Mouse (Mus musculus): ENCODE results near the gene Kansl1l. TPM values are rescaled to one million over a fixed set of nuclear protein-coding genes. Genes with fewer than 3 reads are reported as not detected.

Gene Kansl1l
- total and polyA plus RNA-seq, 3 experiments: 1.8 to 1.9 TPM; not detected in 1

GRCm38 (mm10) chr1:66781027-66781426 is 36.3 kb downstream of the Kansl1l start:
- H3K79me2 ChIP-seq (ENCODE audit: control insufficient read depth, insufficient read depth, low read length, poor library complexity): no peaks in the 10 kb centered on the region
- no peak overlapping the region for H3K4me3 ChIP-seq (ENCODE audit: control insufficient read depth in 1 of 2, insufficient read depth in 1 of 2, low read depth in 2 of 2, low read length in 2 of 2)
- no peaks in the 10 kb centered on the region for H3K9me3 ChIP-seq (replicated peaks; ENCODE audit: insufficient read depth, low read length)
- no peaks in the 10 kb centered on the region for H3K27me3 ChIP-seq (ENCODE audit: control insufficient read depth in 1 of 2, insufficient read depth in 2 of 2, low read length in 2 of 2)
- 0 out of 4 replicates have a peak, but pooled peaks cover 0 to 3% of the 10 kb centered on the region in 2 experiments for H3K4me1 ChIP-seq (ENCODE audit: control insufficient read depth in 1 of 2, insufficient read depth in 2 of 2, low read length in 2 of 2)
- TF ChIP-seq POLR2AphosphoS2 (IDR thresholded peaks at IDR 0.05; ENCODE audit: low read length) (no peak), JUND (IDR thresholded peaks at IDR 0.05; ENCODE audit: low read depth, low read length) (no peak), MYB (IDR thresholded peaks at IDR 0.05; ENCODE audit: low read depth, low read length) (no peak), SMC3 (IDR thresholded peaks at IDR 0.05; ENCODE audit: low read depth, low read length) (no peak), GATA1 (IDR thresholded peaks at IDR 0.05; ENCODE audit: low read depth, low read length) (no peak), BHLHE40 (IDR thresholded peaks at IDR 0.05; ENCODE audit: borderline replicate concordance, low read depth, low read length) (no peak), RAD21 (IDR thresholded peaks at IDR 0.05; ENCODE audit: low read depth, low read length) (no peak), RCOR1 (IDR thresholded peaks at IDR 0.05; ENCODE audit: low read depth, low read length) (no peak), NRF1 (IDR thresholded peaks at IDR 0.05; ENCODE audit: insufficient read depth, low read depth, low read length, poor library complexity, severe bottlenecking) (no peak), ZNF384 (IDR thresholded peaks at IDR 0.05; ENCODE audit: low read depth, low read length) (no peak)
- no peak overlapping the region for H3K27ac ChIP-seq (ENCODE audit: control insufficient read depth, low read depth, low read length)
- no peak overlapping the region for H3K9ac ChIP-seq (ENCODE audit: control insufficient read depth, low read depth, low read length, poor library complexity, severe bottlenecking)
- no peak for DNase-seq (ENCODE audit: low read depth, low spot score)
- no peaks in the 10 kb centered on the region; a peak in 2 of 4 replicates for H3K36me3 ChIP-seq (ENCODE audit: control insufficient read depth in 1 of 2, insufficient read depth in 2 of 2, low read length in 2 of 2)

- DNase-seq (ENCODE audit: low read depth, low spot score): no peak
- Histone ChIP-seq H3K79me2 (ENCODE audit: control insufficient read depth, insufficient read depth, low read length, poor library complexity) (no peaks in the 10 kb centered on the region), H3K36me3 (ENCODE audit: control insufficient read depth in 1 of 2, insufficient read depth in 2 of 2, low read length in 2 of 2) (no peaks in the 10 kb centered on the region; a peak in 2 of 4 replicates), H3K27me3 (ENCODE audit: control insufficient read depth in 1 of 2, insufficient read depth in 2 of 2, low read length in 2 of 2) (no peaks in the 10 kb centered on the region), H3K9me3 (replicated peaks; ENCODE audit: insufficient read depth, low read length) (no peaks in the 10 kb centered on the region), H3K27ac (ENCODE audit: control insufficient read depth, low read depth, low read length) (no peak overlapping the region), H3K4me3 (ENCODE audit: control insufficient read depth in 1 of 2, insufficient read depth in 1 of 2, low read depth in 2 of 2, low read length in 2 of 2) (no peak overlapping the region), H3K4me1 (ENCODE audit: control insufficient read depth in 1 of 2, insufficient read depth in 2 of 2, low read length in 2 of 2) (0 out of 4 replicates have a peak, but pooled peaks cover 0 to 3% of the 10 kb centered on the region in 2 experiments), H3K9ac (ENCODE audit: control insufficient read depth, low read depth, low read length, poor library complexity, severe bottlenecking) (no peak overlapping the region)
- TF ChIP-seq ZMIZ1 (IDR thresholded peaks at IDR 0.05; ENCODE audit: low read depth, low read length) (no peak), MYB (IDR thresholded peaks at IDR 0.05; ENCODE audit: low read depth, low read length) (no peak), MAX (IDR thresholded peaks at IDR 0.05; ENCODE audit: low read length) (no peak), ETS1 (IDR thresholded peaks at IDR 0.05; ENCODE audit: low read depth, low read length) (no peak), NRF1 (IDR thresholded peaks at IDR 0.05; ENCODE audit: insufficient read depth, low read depth, low read length, poor library complexity, severe bottlenecking) (no peak), MXI1 (IDR thresholded peaks at IDR 0.05; ENCODE audit: low read depth, low read length) (no peak), CTCF (IDR thresholded peaks at IDR 0.05 in 2 of 3, conservative IDR thresholded peaks at IDR 0.05 in 1 of 3; ENCODE audit: control insufficient read depth in 1 of 3, insufficient read depth in 1 of 3, low read depth in 2 of 3, low read length in 3 of 3, poor library complexity in 1 of 3, severe bottlenecking in 1 of 3) (no peak), ZC3H11A (IDR thresholded peaks at IDR 0.05; ENCODE audit: low read depth, low read length) (no peak)
Observed at GRCm38 (mm10) chr1:66778798-66779197, 38.6 kb downstream of the Kansl1l start.

Data from MEL (cell line).